Mouse (Mus musculus) cerebellum, adult 2 months (tissue): ENCODE measurements around the gene Epn1. TPM values are rescaled to one million over a fixed set of nuclear protein-coding genes. Genes with fewer than 3 reads are reported as not detected.
A peak's percentile ranks its signal among the peaks of the same experiment; 100 is the strongest.

Experiments
- DNase-seq, 2 experiments: peaks; one replicate each; pipeline ENCODE4 v3.0.0; 2021
- H3K27ac ChIP-seq: fragments of 200-500 bp; 2 replicates; pipeline ENCODE4 v1.5.1; 2012; ENCODE audit warnings: low read length, control low read depth, inconsistent platforms; ENCODE audit not compliant: insufficient read depth
- H3K27me3 ChIP-seq: fragments of 200-500 bp; 2 replicates; pipeline ENCODE4 v1.6.1; 2012; ENCODE audit warnings: inconsistent platforms, mild to moderate bottlenecking, low read length, moderate library complexity; ENCODE audit not compliant: control insufficient read depth, insufficient read depth
- H3K4me1 ChIP-seq: fragments of 200-500 bp; 2 replicates; pipeline ENCODE4 v1.6.1; 2011; ENCODE audit warnings: low read length; ENCODE audit not compliant: control insufficient read depth, insufficient read depth
- H3K4me3 ChIP-seq: fragments of 200-500 bp; replicated peaks from 2 replicates; pipeline ENCODE3; 2011; ENCODE audit warnings: mild to moderate bottlenecking, low read depth, low read length, control low read depth; ENCODE audit not compliant: insufficient read depth
- CTCF ChIP-seq: fragments of 200-500 bp; IDR thresholded peaks from 2 replicates; pipeline ENCODE4 v1.5.1; 2011; ENCODE audit warnings: low read depth, mild to moderate bottlenecking, control low read depth, low read length, moderate library complexity, borderline replicate concordance; ENCODE audit not compliant: insufficient read depth
- POLR2A ChIP-seq: fragments of 200-500 bp; IDR thresholded peaks from 2 replicates; pipeline ENCODE4 v1.6.1; 2011; ENCODE audit warnings: low read length, control low read depth, borderline replicate concordance; ENCODE audit not compliant: insufficient read depth
- WGBS: fragments of 180-500 bp; shearing (Covaris S2); methylation state at CpG from one replicate; pipeline ENCODE4 v1.1.7; 2018; 5-methylcytosine and 5-hydroxymethylcytosine counted together
- polyA plus RNA-seq: library from polyadenylated mRNA; depleted of rRNA; stranded (reverse); fragments of >200 nt; gene quantifications from 2 replicates; pipeline ENCODE4 v1.2.3, GENCODE M21; 2012

The Epn1 gene
- polyA plus RNA-seq, 1 experiment = 246 TPM

DNA sequence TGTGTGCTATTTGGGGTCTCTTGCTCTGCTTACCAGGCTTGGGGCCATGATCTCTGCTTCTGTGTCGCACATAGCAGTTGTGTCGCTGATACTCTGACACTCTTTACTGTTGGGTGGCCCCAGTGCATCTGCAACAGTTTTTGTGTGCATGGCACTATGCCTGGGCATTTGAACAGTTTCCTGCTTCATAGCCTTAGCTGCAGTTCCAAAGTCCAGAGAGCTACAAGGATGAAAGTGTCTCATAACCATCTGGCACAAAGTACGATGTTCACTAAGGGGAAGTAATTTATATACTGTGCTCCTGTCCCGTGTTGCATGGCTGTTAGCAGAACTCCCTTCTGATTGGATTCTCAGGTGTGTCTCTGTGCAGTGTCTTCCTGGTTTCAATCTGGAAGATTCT, 7.9 kb downstream of the Epn1 start:
- no peak overlapping the region for H3K4me3 ChIP-seq
- WGBS = 30% methylated on average over 4 of the region's 4 CpGs
- H3K4me1 ChIP-seq = peaks cover 13% of the 10 kb centered on the region
- TF ChIP-seq CTCF = no peak
- no peak for TF ChIP-seq POLR2A
- DNase-seq = no peak
- H3K27ac ChIP-seq = no peak overlapping the region
- no peaks in the 10 kb centered on the region for H3K27me3 ChIP-seq

DNA sequence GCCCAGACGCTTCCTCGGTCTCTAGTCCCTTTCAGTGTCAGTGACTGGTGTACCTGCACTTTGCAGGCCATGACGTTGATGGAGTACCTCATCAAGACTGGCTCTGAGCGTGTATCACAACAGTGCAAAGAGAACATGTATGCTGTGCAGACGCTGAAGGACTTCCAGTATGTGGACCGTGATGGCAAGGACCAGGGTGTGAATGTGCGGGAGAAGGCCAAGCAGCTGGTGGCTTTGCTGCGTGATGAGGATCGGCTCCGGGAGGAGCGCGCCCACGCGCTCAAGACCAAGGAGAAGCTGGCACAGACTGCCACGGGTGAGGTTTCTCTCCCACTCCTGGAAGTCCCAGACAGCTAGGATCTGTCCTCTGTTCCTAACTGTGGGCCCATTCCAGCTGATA, 9.8 kb downstream of the Epn1 start:
- no peak for TF ChIP-seq POLR2A
- no peak for TF ChIP-seq CTCF
- peak in 1 of 2 experiments; percentile 8 for DNase-seq
- no peak overlapping the region for H3K27ac ChIP-seq

DNA sequence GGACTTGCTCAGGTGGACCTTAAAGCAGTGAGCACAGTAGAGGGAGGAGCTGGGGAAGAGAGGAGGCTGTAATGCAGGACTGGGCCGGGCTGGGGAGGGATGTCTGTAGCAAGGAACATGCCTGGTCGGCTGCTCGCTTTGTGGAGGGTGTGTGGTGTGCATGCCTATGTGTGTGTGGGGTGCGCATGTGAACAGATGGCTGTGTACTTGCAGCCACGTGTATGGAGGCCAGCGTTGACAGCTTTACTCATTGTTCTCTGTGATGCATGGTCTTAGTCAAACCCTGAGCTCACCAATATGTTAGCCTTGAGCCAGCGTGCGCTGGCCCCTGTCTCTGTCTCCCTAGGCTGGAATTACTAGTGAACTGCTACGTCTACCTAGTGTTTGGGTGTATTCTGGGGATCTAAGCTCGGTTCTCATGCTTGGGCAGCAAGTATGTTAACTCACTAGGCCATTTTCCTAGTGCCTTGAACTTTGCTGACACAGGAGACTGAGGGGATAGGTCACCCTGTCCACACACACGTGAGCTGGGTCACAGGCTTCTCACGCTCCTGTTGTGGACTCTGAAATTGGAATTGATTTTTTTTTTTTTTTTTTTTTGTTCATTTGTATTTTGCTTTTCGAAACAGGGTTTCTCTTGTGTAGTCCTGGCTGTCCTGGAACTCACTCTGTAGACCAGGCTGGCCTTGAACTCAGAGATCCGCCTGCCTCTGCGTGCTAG, 11.1 kb downstream of the Epn1 start:
- 81% methylated on average over 15 of the region's 15 CpGs for WGBS
- peak in 1 of 2 experiments; percentile 4 for DNase-seq

More for the DNA sequence above, 9.8 kb downstream of the Epn1 start:
- peaks cover 13% of the 10 kb centered on the region for H3K4me1 ChIP-seq
- no peak overlapping the region for H3K4me3 ChIP-seq
- no peaks in the 10 kb centered on the region for H3K27me3 ChIP-seq
- WGBS = 83% methylated on average over 15 of the region's 15 CpGs

DNA sequence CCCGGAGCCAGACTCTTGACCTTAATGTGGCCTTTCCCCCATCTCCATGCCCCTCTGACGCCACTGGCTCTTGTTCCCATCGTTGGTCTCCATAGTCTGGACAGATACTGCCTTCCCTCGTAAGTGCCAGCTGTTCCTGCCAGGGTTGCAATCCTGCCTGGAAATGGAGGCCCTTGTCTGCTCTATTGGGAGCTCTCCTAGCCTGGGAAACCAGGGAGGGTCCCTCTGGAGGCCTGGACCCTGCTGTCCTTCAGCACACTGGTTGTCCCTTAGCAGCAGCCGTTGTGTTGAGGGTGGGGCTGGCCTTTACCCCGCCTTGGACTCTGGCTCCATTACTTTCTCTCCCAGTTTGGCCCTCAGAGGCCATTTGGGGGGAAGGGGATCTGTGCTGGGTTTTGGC, 12.3 kb downstream of the Epn1 start:
- TF ChIP-seq CTCF (no peak), POLR2A (no peak)
- WGBS = 74% methylated on average over 6 of the region's 6 CpGs
- peak in 1 of 2 experiments; percentile 5 for DNase-seq
- H3K27me3 ChIP-seq = no peaks in the 10 kb centered on the region
- no peak overlapping the region for H3K27ac ChIP-seq
- H3K4me3 ChIP-seq = no peak overlapping the region
- peaks cover 6% of the 10 kb centered on the region for H3K4me1 ChIP-seq

More for the DNA sequence above, 11.1 kb downstream of the Epn1 start:
- TF ChIP-seq CTCF = no peak
- no peak for TF ChIP-seq POLR2A
- Histone ChIP-seq H3K4me1 (peaks cover 8% of the 10 kb centered on the region), H3K4me3 (no peak overlapping the region), H3K27me3 (no peaks in the 10 kb centered on the region), H3K27ac (no peak overlapping the region)

DNA sequence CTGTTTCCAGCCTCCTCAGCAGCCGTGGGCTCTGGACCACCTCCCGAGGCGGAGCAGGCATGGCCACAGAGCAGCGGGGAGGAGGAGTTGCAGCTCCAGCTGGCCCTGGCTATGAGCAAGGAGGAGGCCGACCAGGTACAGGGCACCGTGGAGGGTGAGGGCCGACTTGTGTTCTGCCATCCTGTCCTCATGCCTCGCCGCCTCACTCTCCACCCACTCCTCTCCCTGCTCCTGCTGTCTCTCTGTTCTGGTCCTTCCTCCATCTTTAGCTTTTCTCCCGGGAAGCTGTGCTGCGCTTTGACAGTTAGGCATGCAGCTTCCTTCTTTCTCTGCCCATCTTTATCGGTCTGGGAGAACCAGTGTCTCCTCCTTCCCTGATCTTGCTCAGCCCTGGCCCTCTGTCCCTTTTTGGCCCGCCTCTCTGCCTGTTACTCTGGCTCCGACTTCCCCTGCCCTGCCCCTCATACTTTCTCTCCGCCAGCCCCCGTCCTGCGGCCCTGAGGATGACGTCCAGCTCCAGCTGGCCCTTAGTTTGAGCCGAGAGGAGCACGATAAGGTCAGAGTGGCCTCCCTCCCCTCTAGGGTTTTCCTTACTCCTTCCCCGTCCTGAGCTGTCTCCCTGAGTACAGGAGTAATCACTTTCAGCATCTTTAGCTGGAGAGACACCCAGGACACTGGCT, 12.9 kb downstream of the Epn1 start:
- TF ChIP-seq POLR2A (no peak), CTCF (no peak)
- no peak overlapping the region for H3K27ac ChIP-seq
- 71% methylated on average over 21 of the region's 21 CpGs for WGBS

DNA sequence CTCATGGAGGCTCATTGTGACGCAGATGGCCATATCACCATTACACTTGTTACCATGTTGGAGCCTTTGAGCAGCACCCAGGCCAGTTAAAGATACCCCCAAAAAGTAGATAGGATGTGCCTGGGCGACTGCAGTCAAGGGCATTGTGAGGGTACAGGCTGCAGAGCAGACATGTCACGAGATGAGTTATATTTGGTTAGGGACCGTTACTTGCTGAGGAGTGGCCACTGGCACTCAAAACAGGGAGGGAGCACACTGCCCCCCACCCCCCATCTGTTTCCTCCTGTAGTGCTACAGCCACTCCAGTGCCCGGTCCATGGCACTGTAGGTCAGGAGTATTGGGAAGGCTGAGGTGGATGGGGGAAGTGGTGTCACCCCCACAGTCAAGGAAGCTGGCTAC, 18.7 kb downstream of the Epn1 start:
- no peak for TF ChIP-seq CTCF
- TF ChIP-seq POLR2A = no peak
- H3K27me3 ChIP-seq = no peaks in the 10 kb centered on the region
- H3K27ac ChIP-seq = no peak overlapping the region
- H3K4me1 ChIP-seq = no peaks in the 10 kb centered on the region
- WGBS = 93% methylated on average over 5 of the region's 5 CpGs
- no peak for DNase-seq
- no peak overlapping the region for H3K4me3 ChIP-seq

More for the DNA sequence above, 12.9 kb downstream of the Epn1 start:
- no peak overlapping the region for H3K4me3 ChIP-seq
- DNase-seq = peak in 1 of 2 experiments; percentile 7
- peaks cover 3% of the 10 kb centered on the region for H3K4me1 ChIP-seq
- H3K27me3 ChIP-seq = no peaks in the 10 kb centered on the region

DNA sequence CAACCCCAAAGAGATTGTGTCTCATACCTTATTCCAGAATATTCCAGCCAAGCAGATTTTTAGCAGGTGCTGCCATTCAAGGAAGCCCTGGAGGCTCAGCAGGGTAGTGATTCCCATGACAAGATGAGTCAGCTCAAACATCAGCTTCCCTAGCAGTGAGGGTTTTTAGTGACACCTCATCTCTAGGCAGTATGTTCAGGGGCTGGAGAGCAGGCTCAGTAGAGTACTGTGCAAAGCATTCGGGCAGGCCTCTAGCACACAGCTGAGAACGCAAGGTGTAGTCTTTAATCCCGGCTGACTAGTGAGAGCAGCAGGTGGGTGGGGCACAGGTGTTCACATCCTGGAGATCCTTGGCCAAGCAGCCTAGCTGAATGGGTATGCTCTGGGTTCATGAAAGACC, 19.8 kb downstream of the Epn1 start:
- no peak for TF ChIP-seq POLR2A
- TF ChIP-seq CTCF = no peak
- no peak overlapping the region for H3K4me3 ChIP-seq
- no peaks in the 10 kb centered on the region for H3K4me1 ChIP-seq
- WGBS = 74% methylated on average over 3 of the region's 3 CpGs
- peak in 1 of 2 experiments; percentile 6 for DNase-seq
- H3K27me3 ChIP-seq = no peaks in the 10 kb centered on the region
- no peak overlapping the region for H3K27ac ChIP-seq

DNA sequence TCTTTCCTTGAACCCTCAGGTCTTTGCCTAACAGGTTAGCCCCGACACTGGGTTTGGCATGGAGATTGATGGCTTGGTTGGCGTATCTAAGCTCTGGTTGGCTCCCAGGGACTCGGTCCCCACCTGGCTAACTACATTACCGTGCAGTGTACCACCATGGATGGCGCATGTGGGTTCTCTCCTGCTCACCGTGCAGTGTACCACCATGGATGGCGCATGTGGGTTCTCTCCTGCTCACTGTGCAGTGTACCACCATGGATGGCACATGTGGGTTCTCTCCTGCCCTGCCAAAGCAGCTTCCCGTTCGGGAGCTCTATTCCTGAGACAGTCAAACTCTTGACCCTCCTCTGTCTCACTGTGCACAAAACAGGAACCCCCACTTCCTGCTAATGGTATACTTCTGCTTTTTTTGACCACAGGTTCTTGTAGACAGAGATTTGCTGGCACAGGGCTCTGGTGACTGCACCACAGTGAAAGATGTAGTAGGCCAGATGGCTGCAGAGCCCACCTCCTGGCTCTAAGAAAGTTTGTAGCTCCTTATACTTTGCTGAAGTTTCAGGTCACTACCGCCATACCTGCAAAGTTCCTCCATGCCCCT, 21.1 kb downstream of the Epn1 start:
- no peak for DNase-seq
- WGBS = 90% methylated on average over 10 of the region's 10 CpGs
- Histone ChIP-seq H3K27me3 (no peaks in the 10 kb centered on the region), H3K27ac (no peak overlapping the region), H3K4me3 (no peak overlapping the region), H3K4me1 (no peaks in the 10 kb centered on the region)
- no peak for TF ChIP-seq POLR2A
- TF ChIP-seq CTCF = no peak
